Mouse (Mus musculus): ENCODE data around the gene Ghr. TPM values are rescaled to one million over a fixed set of nuclear protein-coding genes. Genes with fewer than 3 reads are reported as not detected.

Gene Ghr
- polyA plus RNA-seq, 1 experiment from 2014 or later = 21.0 TPM

- H3K4me2 ChIP-seq (replicated peaks; ENCODE audit: low read depth, low read length) = no peak overlapping the region
- no peaks in the 10 kb centered on the region for H3K36me3 ChIP-seq (ENCODE audit: control insufficient read depth, insufficient read depth, low read length)
- no peaks in the 10 kb centered on the region for H3K27me3 ChIP-seq (ENCODE audit: control insufficient read depth, insufficient read depth, low read length)
- no peaks in the 10 kb centered on the region for H3K9me3 ChIP-seq (ENCODE audit: control insufficient read depth, low read length)
- H3K9ac ChIP-seq (ENCODE audit: low read depth, low read length) = no peak overlapping the region
- no peak overlapping the region for H3K4me3 ChIP-seq (ENCODE audit: low read depth, low read length)
- no peak overlapping the region for H3K27ac ChIP-seq (ENCODE audit: low read depth, low read length)
- ATAC-seq (ENCODE audit: low FRiP score) = no peak
- 91% methylated on average over 1 of the region's 1 CpGs for WGBS
- DNase-seq (ENCODE audit: low spot score) = no peak
- H3K4me1 ChIP-seq (replicated peaks; ENCODE audit: control insufficient read depth, insufficient read depth, low read length) = no peaks in the 10 kb centered on the region
Observed at GRCm38 (mm10) chr15:3485367-3485766, 97.9 kb downstream of the Ghr start.

GRCm38 (mm10) chr15:3483451-3483850, 99.8 kb downstream of the Ghr start:
- no peak for DNase-seq (ENCODE audit: low spot score)

GRCm38 (mm10) chr15:3469230-3469629, 114.1 kb downstream of the Ghr start:
- H3K27me3 ChIP-seq (ENCODE audit: control insufficient read depth, insufficient read depth, low read length) = no peaks in the 10 kb centered on the region
- no peaks in the 10 kb centered on the region for H3K9me3 ChIP-seq (ENCODE audit: control insufficient read depth, low read length)
- no peaks in the 10 kb centered on the region for H3K36me3 ChIP-seq (ENCODE audit: control insufficient read depth, insufficient read depth, low read length)
- no peak overlapping the region for H3K4me3 ChIP-seq (ENCODE audit: low read depth, low read length)
- H3K4me2 ChIP-seq (replicated peaks; ENCODE audit: low read depth, low read length) = no peak overlapping the region
- ATAC-seq (ENCODE audit: low FRiP score) (no peak), DNase-seq (ENCODE audit: low spot score) (no peak)
- no peak overlapping the region for H3K27ac ChIP-seq (ENCODE audit: low read depth, low read length)
- WGBS = 81% methylated on average over 4 of the region's 4 CpGs
- H3K4me1 ChIP-seq (replicated peaks; ENCODE audit: control insufficient read depth, insufficient read depth, low read length) = no peaks in the 10 kb centered on the region
- H3K9ac ChIP-seq (ENCODE audit: low read depth, low read length) = no peak overlapping the region

More at GRCm38 (mm10) chr15:3483451-3483850, 99.8 kb downstream of the Ghr start:
- H3K27me3 ChIP-seq (ENCODE audit: control insufficient read depth, insufficient read depth, low read length) = no peaks in the 10 kb centered on the region
- H3K9ac ChIP-seq (ENCODE audit: low read depth, low read length) = no peak overlapping the region
- no peak overlapping the region for H3K27ac ChIP-seq (ENCODE audit: low read depth, low read length)
- WGBS = 89% methylated on average over 3 of the region's 3 CpGs
- no peaks in the 10 kb centered on the region for H3K4me1 ChIP-seq (replicated peaks; ENCODE audit: control insufficient read depth, insufficient read depth, low read length)
- no peak overlapping the region for H3K4me2 ChIP-seq (replicated peaks; ENCODE audit: low read depth, low read length)
- no peaks in the 10 kb centered on the region for H3K36me3 ChIP-seq (ENCODE audit: control insufficient read depth, insufficient read depth, low read length)
- no peaks in the 10 kb centered on the region for H3K9me3 ChIP-seq (ENCODE audit: control insufficient read depth, low read length)
- no peak for ATAC-seq (ENCODE audit: low FRiP score)
- H3K4me3 ChIP-seq (ENCODE audit: low read depth, low read length) = no peak overlapping the region

GRCm38 (mm10) chr15:3466608-3467007, 116.7 kb downstream of the Ghr start:
- Histone ChIP-seq H3K27ac (ENCODE audit: low read depth, low read length) (no peak overlapping the region), H3K4me2 (replicated peaks; ENCODE audit: low read depth, low read length) (no peak overlapping the region), H3K9ac (ENCODE audit: low read depth, low read length) (no peak overlapping the region), H3K4me1 (replicated peaks; ENCODE audit: control insufficient read depth, insufficient read depth, low read length) (no peaks in the 10 kb centered on the region), H3K27me3 (ENCODE audit: control insufficient read depth, insufficient read depth, low read length) (no peaks in the 10 kb centered on the region), H3K36me3 (ENCODE audit: control insufficient read depth, insufficient read depth, low read length) (no peaks in the 10 kb centered on the region), H3K9me3 (ENCODE audit: control insufficient read depth, low read length) (no peaks in the 10 kb centered on the region), H3K4me3 (ENCODE audit: low read depth, low read length) (no peak overlapping the region)
- WGBS = 89% methylated on average over 4 of the region's 4 CpGs
- ATAC-seq (ENCODE audit: low FRiP score) (no peak), DNase-seq (ENCODE audit: low spot score) (no peak)

GRCm38 (mm10) chr15:3464754-3465153, 118.5 kb downstream of the Ghr start:
- Histone ChIP-seq H3K4me3 (ENCODE audit: low read depth, low read length) (no peak overlapping the region), H3K9me3 (ENCODE audit: control insufficient read depth, low read length) (no peaks in the 10 kb centered on the region), H3K27ac (ENCODE audit: low read depth, low read length) (no peak overlapping the region), H3K27me3 (ENCODE audit: control insufficient read depth, insufficient read depth, low read length) (no peaks in the 10 kb centered on the region), H3K4me1 (replicated peaks; ENCODE audit: control insufficient read depth, insufficient read depth, low read length) (no peaks in the 10 kb centered on the region), H3K9ac (ENCODE audit: low read depth, low read length) (no peak overlapping the region), H3K36me3 (ENCODE audit: control insufficient read depth, insufficient read depth, low read length) (no peaks in the 10 kb centered on the region), H3K4me2 (replicated peaks; ENCODE audit: low read depth, low read length) (no peak overlapping the region)
- DNase-seq (ENCODE audit: low spot score) (no peak), ATAC-seq (ENCODE audit: low FRiP score) (no peak)
- 80% methylated on average over 4 of the region's 4 CpGs for WGBS

- Histone ChIP-seq H3K36me3 (ENCODE audit: control insufficient read depth, insufficient read depth, low read length) (no peaks in the 10 kb centered on the region), H3K4me1 (replicated peaks; ENCODE audit: control insufficient read depth, insufficient read depth, low read length) (no peaks in the 10 kb centered on the region), H3K27ac (ENCODE audit: low read depth, low read length) (no peak overlapping the region), H3K9ac (ENCODE audit: low read depth, low read length) (no peak overlapping the region), H3K4me3 (ENCODE audit: low read depth, low read length) (no peak overlapping the region), H3K9me3 (ENCODE audit: control insufficient read depth, low read length) (no peaks in the 10 kb centered on the region), H3K4me2 (replicated peaks; ENCODE audit: low read depth, low read length) (no peak overlapping the region), H3K27me3 (ENCODE audit: control insufficient read depth, insufficient read depth, low read length) (no peaks in the 10 kb centered on the region)
- WGBS = 84% methylated on average over 4 of the region's 4 CpGs
- DNase-seq (ENCODE audit: low spot score) (no peak), ATAC-seq (ENCODE audit: low FRiP score) (no peak)
Observed at GRCm38 (mm10) chr15:3456543-3456942, 126.7 kb downstream of the Ghr start.

GRCm38 (mm10) chr15:3455572-3455971, 127.7 kb downstream of the Ghr start:
- no peak for DNase-seq (ENCODE audit: low spot score)
- no peak overlapping the region for H3K4me2 ChIP-seq (replicated peaks; ENCODE audit: low read depth, low read length)
- ATAC-seq (ENCODE audit: low FRiP score) = no peak

GRCm38 (mm10) chr15:3452080-3452752, 131.1 kb downstream of the Ghr start:
- ATAC-seq (ENCODE audit: low FRiP score) (no peak), DNase-seq (ENCODE audit: low spot score) (no peak)
- H3K27me3 ChIP-seq (ENCODE audit: control insufficient read depth, insufficient read depth, low read length) = no peaks in the 10 kb centered on the region
- WGBS = 75% methylated on average over 5 of the region's 5 CpGs
- no peaks in the 10 kb centered on the region for H3K36me3 ChIP-seq (ENCODE audit: control insufficient read depth, insufficient read depth, low read length)
- H3K9ac ChIP-seq (ENCODE audit: low read depth, low read length) = no peak overlapping the region
- H3K4me2 ChIP-seq (replicated peaks; ENCODE audit: low read depth, low read length) = no peak overlapping the region
- no peaks in the 10 kb centered on the region for H3K9me3 ChIP-seq (ENCODE audit: control insufficient read depth, low read length)
- no peak overlapping the region for H3K27ac ChIP-seq (ENCODE audit: low read depth, low read length)
- no peaks in the 10 kb centered on the region for H3K4me1 ChIP-seq (replicated peaks; ENCODE audit: control insufficient read depth, insufficient read depth, low read length)
- no peak overlapping the region for H3K4me3 ChIP-seq (ENCODE audit: low read depth, low read length)

More at GRCm38 (mm10) chr15:3455572-3455971, 127.7 kb downstream of the Ghr start:
- H3K36me3 ChIP-seq (ENCODE audit: control insufficient read depth, insufficient read depth, low read length) = no peaks in the 10 kb centered on the region
- no peak overlapping the region for H3K27ac ChIP-seq (ENCODE audit: low read depth, low read length)
- no peak overlapping the region for H3K9ac ChIP-seq (ENCODE audit: low read depth, low read length)
- no peaks in the 10 kb centered on the region for H3K9me3 ChIP-seq (ENCODE audit: control insufficient read depth, low read length)
- no peaks in the 10 kb centered on the region for H3K27me3 ChIP-seq (ENCODE audit: control insufficient read depth, insufficient read depth, low read length)
- no peak overlapping the region for H3K4me3 ChIP-seq (ENCODE audit: low read depth, low read length)
- H3K4me1 ChIP-seq (replicated peaks; ENCODE audit: control insufficient read depth, insufficient read depth, low read length) = no peaks in the 10 kb centered on the region

GRCm38 (mm10) chr15:3449564-3449963, 133.7 kb downstream of the Ghr start:
- no peak for ATAC-seq (ENCODE audit: low FRiP score)
- Histone ChIP-seq H3K27ac (ENCODE audit: low read depth, low read length) (no peak overlapping the region), H3K36me3 (ENCODE audit: control insufficient read depth, insufficient read depth, low read length) (no peaks in the 10 kb centered on the region), H3K27me3 (ENCODE audit: control insufficient read depth, insufficient read depth, low read length) (no peaks in the 10 kb centered on the region), H3K4me3 (ENCODE audit: low read depth, low read length) (no peak overlapping the region), H3K9ac (ENCODE audit: low read depth, low read length) (no peak overlapping the region), H3K4me2 (replicated peaks; ENCODE audit: low read depth, low read length) (no peak overlapping the region), H3K9me3 (ENCODE audit: control insufficient read depth, low read length) (no peaks in the 10 kb centered on the region), H3K4me1 (replicated peaks; ENCODE audit: control insufficient read depth, insufficient read depth, low read length) (no peaks in the 10 kb centered on the region)
- DNase-seq (ENCODE audit: low spot score) = no peak
- 81% methylated on average over 2 of the region's 2 CpGs for WGBS
